Mouse (Mus musculus): ENCODE measurements around the gene Slc16a7. TPM values are rescaled to one million over a fixed set of nuclear protein-coding genes. Genes with fewer than 3 reads are reported as not detected.

Gene Slc16a7
- polyA plus RNA-seq, 1 experiment, result 7.6 TPM

- no peak overlapping the region for H3K4me3 ChIP-seq (ENCODE audit: insufficient read depth, low read length)
- no peaks in the 10 kb centered on the region for H3K4me1 ChIP-seq (ENCODE audit: control insufficient read depth, insufficient read depth, low read length)
- TF ChIP-seq POLR2A (IDR thresholded peaks at IDR 0.05; ENCODE audit: low read depth, low read length) (no peak), CTCF (IDR thresholded peaks at IDR 0.05; ENCODE audit: borderline replicate concordance, insufficient read depth, low read length) (no peak)
- H3K27ac ChIP-seq (ENCODE audit: insufficient read depth, low read length), result no peak overlapping the region
Measured at GRCm38 (mm10) chr10:125171154-125171553, 218.1 kb downstream of the Slc16a7 start.
